Comparison of ENCODE assay signal across 8 mouse cellular contexts in the genomic region with DNA sequence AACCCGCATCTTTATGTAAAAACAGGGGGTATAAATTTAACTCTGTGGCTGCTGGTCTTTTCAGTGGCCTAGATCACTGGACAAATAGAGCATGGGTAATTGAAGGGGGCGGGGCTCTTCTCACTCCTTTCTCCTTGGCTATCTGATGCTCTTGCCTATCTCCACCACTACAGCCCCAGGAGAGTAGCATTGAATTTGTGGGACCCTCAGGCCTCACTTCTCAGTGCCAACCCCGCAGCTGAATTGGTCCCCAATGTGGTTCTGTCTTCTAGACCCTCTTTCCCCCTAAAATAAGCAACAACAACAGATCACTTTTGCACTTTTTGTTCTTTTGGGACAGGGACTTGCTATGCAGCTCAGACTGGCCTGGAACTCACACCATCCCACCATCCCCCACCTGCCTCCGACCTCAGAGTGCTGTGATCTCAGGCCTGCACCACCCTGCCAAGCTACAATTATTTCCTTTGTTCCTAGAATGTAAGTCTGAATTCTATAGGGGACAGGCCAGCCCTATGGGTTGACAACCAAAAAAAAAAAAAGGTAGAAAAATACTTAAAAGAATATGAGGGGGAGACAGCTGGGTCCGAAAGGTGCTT. TPM values are rescaled to one million over a fixed set of nuclear protein-coding genes. Genes with fewer than 3 reads are reported as not detected.
DNase-seq lines count a peak whose midpoint lies in the region; ATAC-seq lines count a peak whose summit lies in the region.

No protein-coding gene starts in this region.

- H3K27ac ChIP-seq in kidney, embryonic 16.5 days (ENCODE audit: low read length): peak overlapping the region; percentile 16
- peak overlapping the region; percentile 94 for H3K27ac ChIP-seq in forebrain, embryonic 12.5 days
- H3K27ac ChIP-seq in intestine, embryonic 16.5 days (ENCODE audit: low read length): no peak overlapping the region
- peak overlapping the region; percentile 87 for H3K27ac ChIP-seq in neural tube, embryonic 13.5 days (replicated peaks)

- H3K9ac ChIP-seq in kidney, embryonic 16.5 days (replicated peaks; ENCODE audit: low read length): 0 out of 2 replicates have a peak overlapping the region, but pooled peaks have one; percentile 23
- no peak overlapping the region; the same call in 1 of the 2 replicates for H3K9ac ChIP-seq in forebrain, embryonic 12.5 days
- no peak overlapping the region for H3K9ac ChIP-seq in intestine, embryonic 16.5 days (ENCODE audit: low read depth, low read length)
- H3K9ac ChIP-seq in neural tube, embryonic 13.5 days: peak overlapping the region; percentile 6; the same call in 1 of the 2 replicates

- no peak overlapping the region for H3K4me3 ChIP-seq in kidney, embryonic 16.5 days (ENCODE audit: low read length)
- H3K4me3 ChIP-seq in forebrain, embryonic 12.5 days (replicated peaks): 0 out of 2 replicates have a peak overlapping the region, but pooled peaks have one; percentile 8
- H3K4me3 ChIP-seq in intestine, embryonic 16.5 days (ENCODE audit: low read length): no peak overlapping the region
- H3K4me3 ChIP-seq in neural tube, embryonic 13.5 days: no peak overlapping the region

- peak overlapping the region; percentile 34 for H3K4me2 ChIP-seq in kidney, embryonic 16.5 days (replicated peaks; ENCODE audit: low read depth, low read length)
- peak overlapping the region; percentile 41 for H3K4me2 ChIP-seq in forebrain, embryonic 12.5 days
- peak overlapping the region; percentile 9; the same call in 1 of the 2 replicates for H3K4me2 ChIP-seq in intestine, embryonic 16.5 days (ENCODE audit: low read depth, low read length)
- peak overlapping the region; percentile 39 for H3K4me2 ChIP-seq in neural tube, embryonic 13.5 days

- H3K4me1 ChIP-seq in kidney, embryonic 16.5 days (ENCODE audit: insufficient read depth, low read length): peaks cover 17% of the 10 kb centered on the region
- H3K4me1 ChIP-seq in forebrain, embryonic 12.5 days: peaks cover 24% of the 10 kb centered on the region
- H3K4me1 ChIP-seq in intestine, embryonic 16.5 days (ENCODE audit: control insufficient read depth, insufficient read depth, low read length): peaks cover 9% of the 10 kb centered on the region
- H3K4me1 ChIP-seq in neural tube, embryonic 13.5 days (replicated peaks): peaks cover 34% of the 10 kb centered on the region

- WGBS in kidney, embryonic 16.5 days: 48% methylated on average over 5 of the region's 5 CpGs
- WGBS in forebrain, embryonic 12.5 days: 28% methylated on average over 5 of the region's 5 CpGs
- 51% methylated on average over 5 of the region's 5 CpGs for WGBS in intestine, embryonic 16.5 days
- 24% methylated on average over 5 of the region's 5 CpGs for WGBS in neural tube, embryonic 13.5 days

- no peaks in the 10 kb centered on the region for H3K9me3 ChIP-seq in kidney, embryonic 16.5 days (ENCODE audit: low read length)
- no peaks in the 10 kb centered on the region for H3K9me3 ChIP-seq in forebrain, embryonic 12.5 days
- no peaks in the 10 kb centered on the region for H3K9me3 ChIP-seq in intestine, embryonic 16.5 days (ENCODE audit: control insufficient read depth, low read length)
- H3K9me3 ChIP-seq in neural tube, embryonic 13.5 days: no peaks in the 10 kb centered on the region

- DNase-seq in kidney, adult 8-10 months: no peak
- no peak for DNase-seq in left cerebral cortex, adult 8-10 months (ENCODE audit: low spot score in 2 of 2)
- DNase-seq in adrenal gland, postnatal 36 days: no peak
- no peak for DNase-seq in MN1 (ENCODE audit: low spot score)

- no peaks in the 10 kb centered on the region for H3K36me3 ChIP-seq in kidney, embryonic 16.5 days (ENCODE audit: insufficient read depth, low read length)
- H3K36me3 ChIP-seq in forebrain, embryonic 12.5 days (replicated peaks): no peaks in the 10 kb centered on the region
- no peaks in the 10 kb centered on the region for H3K36me3 ChIP-seq in intestine, embryonic 16.5 days (ENCODE audit: control insufficient read depth, insufficient read depth, low read length)
- H3K36me3 ChIP-seq in neural tube, embryonic 13.5 days: no peaks in the 10 kb centered on the region

- peak; percentile 53; the same call in 1 of the 2 replicates for ATAC-seq in kidney, embryonic 16.5 days (ENCODE audit: low FRiP score, low TSS enrichment)
- ATAC-seq in forebrain, embryonic 12.5 days (ENCODE audit: low FRiP score): peak; percentile 77
- no peak for ATAC-seq in intestine, embryonic 16.5 days
- ATAC-seq in neural tube, embryonic 13.5 days (ENCODE audit: low read depth): peak; percentile 88

- no peaks in the 10 kb centered on the region for H3K27me3 ChIP-seq in kidney, embryonic 16.5 days (ENCODE audit: insufficient read depth, low read length)
- H3K27me3 ChIP-seq in forebrain, embryonic 12.5 days: no peaks in the 10 kb centered on the region
- no peaks in the 10 kb centered on the region for H3K27me3 ChIP-seq in intestine, embryonic 16.5 days (replicated peaks; ENCODE audit: control insufficient read depth, insufficient read depth, low read length)
- no peaks in the 10 kb centered on the region for H3K27me3 ChIP-seq in neural tube, embryonic 13.5 days

RNA-seq across cellular contexts. Expression of gene Btg1, which starts 30.2 kb away (rescaled TPM):
- polyA plus RNA-seq in kidney, embryonic 16.5 days (2015; fragmentation: Nextera tagmentation; extraction: Ambion mirVana): 47.9 and 51.4 TPM in 2 replicates
- polyA plus RNA-seq in forebrain, embryonic 12.5 days (2016; fragmentation: Nextera tagmentation; extraction: Ambion mirVana): 46.2 and 49.5 TPM in 2 replicates
- polyA plus RNA-seq in intestine, embryonic 16.5 days (2015; fragmentation: Nextera tagmentation; extraction: Ambion mirVana): 43.2 and 43.9 TPM in 2 replicates
- 49.5 and 51.6 TPM in 2 replicates for polyA plus RNA-seq in neural tube, embryonic 13.5 days (2015; fragmentation: Nextera tagmentation; extraction: Ambion mirVana)
- 10 to 100 TPM; 34.1 to 39.4 (median 35.2) TPM for total RNA-seq in left cerebral cortex, adult 8-10 months (2022)
- 100 to 1,000 TPM; 131 to 248 TPM for total RNA-seq in adrenal gland, postnatal 36 days (2021)

Comparison
In these comparisons a context has a peak if more than half of its experiments do, and no peak if none do; other contexts are left out.
1. H3K9ac ChIP-seq: peak in kidney, embryonic 16.5 days (single experiment) and neural tube, embryonic 13.5 days (single experiment); none in forebrain, embryonic 12.5 days (single experiment) and intestine, embryonic 16.5 days (single experiment).
2. Peak in every context shown above with its lines, with median percentiles within 50 percentile points of each other: H3K4me2 ChIP-seq.